Mouse (Mus musculus): ENCODE results near the gene Ms4a12.

GRCm38 (mm10) chr19:11261522-11261921, 29.3 kb upstream of the Ms4a12 start:
- no peak for TF ChIP-seq CTCF (IDR thresholded peaks at IDR 0.05; ENCODE audit: low read depth)
- no peak for TF ChIP-seq EP300 (IDR thresholded peaks at IDR 0.05; ENCODE audit: low read depth)
